Mouse (Mus musculus): ENCODE results near the gene Stoml3. TPM values are rescaled to one million over a fixed set of nuclear protein-coding genes. Genes with fewer than 3 reads are reported as not detected.

Stoml3 gene
- polyA plus RNA-seq (2014; fragmentation: Illumina TruSeq; extraction: RNeasy Lipid Tissue Mini Kit (QIAGEN cat#74804); ENCODE audit: low read depth, low replicate concordance), result not detected

GRCm38 (mm10) chr3:53488353-53488752 is at the start of gene Stoml3:
Gene Stoml3 (plus strand): TSS chr3:53488653.

GRCm38 (mm10) chr3:53463046-53463764 is 25.2 kb upstream of the Stoml3 start, which contains the start of the genes Nhlrc3 and Proser1:
Gene Nhlrc3 (minus strand): TSS chr3:53463332.
Gene Proser1 (plus strand): TSS chr3:53463666.

Other genes starting within 250 kb of the Stoml3 start
- 12.2 TPM for gene Nhlrc3, start 25.3 kb upstream of the Stoml3 start, polyA plus RNA-seq (2014; fragmentation: Illumina TruSeq; extraction: RNeasy Lipid Tissue Mini Kit (QIAGEN cat#74804); ENCODE audit: low read depth, low replicate concordance)
- 10.3 TPM for gene Proser1, start 25.0 kb upstream of the Stoml3 start, polyA plus RNA-seq (2014; fragmentation: Illumina TruSeq; extraction: RNeasy Lipid Tissue Mini Kit (QIAGEN cat#74804); ENCODE audit: low read depth, low replicate concordance)
- 2.6 TPM for gene Frem2, start 168.7 kb downstream of the Stoml3 start, polyA plus RNA-seq (2014; fragmentation: Illumina TruSeq; extraction: RNeasy Lipid Tissue Mini Kit (QIAGEN cat#74804); ENCODE audit: low read depth, low replicate concordance)

All from kidney, adult 10 weeks (tissue).